Comparison of ENCODE assay signal across 20 mouse cellular contexts in the genomic region with DNA sequence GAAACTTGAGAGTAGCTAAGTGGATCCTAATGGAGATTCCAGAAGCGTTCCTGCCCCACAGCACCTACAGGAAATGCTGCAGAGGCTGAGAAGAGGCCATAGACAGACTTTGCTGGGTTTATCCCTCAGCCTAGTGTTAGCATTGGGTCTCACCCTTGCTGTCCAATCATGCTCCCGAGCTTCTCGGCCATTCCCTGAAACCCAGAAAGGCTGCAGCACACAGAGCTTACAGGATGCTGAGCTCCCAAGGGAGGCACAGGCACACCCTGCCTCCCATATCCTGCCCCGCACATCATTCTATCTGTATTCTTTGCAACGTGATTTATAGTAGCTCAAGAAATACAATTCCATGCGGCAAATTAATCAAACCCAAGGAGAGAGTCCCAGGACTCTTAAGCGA. TPM values are rescaled to one million over a fixed set of nuclear protein-coding genes. Genes with fewer than 3 reads are reported as not detected.
DNase-seq lines count a peak whose midpoint lies in the region; ATAC-seq and TF ChIP-seq lines count a peak whose summit lies in the region.
"Had no signal": no experiment of that assay in that cellular context is flagged by ENCODE, and none has a peak within 500 bp of the region (broad histone marks: within the 10 kb centered on the region; RNA-seq: fewer than 3 reads in every experiment).

No protein-coding gene starts in this region.

- ATAC-seq in heart, embryonic 16.5 days (replicated peaks; ENCODE audit: extremely low read depth, insufficient read depth, low FRiP score) = no peak
- ATAC-seq in megakaryocyte progenitor cell, adult 5-6 weeks (replicated peaks; ENCODE audit: poor library complexity) = no peak
- ATAC-seq: forebrain, embryonic 13.5 days; intestine, postnatal 0 days; midbrain, embryonic 13.5 days; Patski had no signal

- H3K9ac ChIP-seq in heart, adult 2 months (ENCODE audit: low read depth, low read length) = no peak overlapping the region
- H3K9ac ChIP-seq in heart, embryonic 16.5 days (ENCODE audit: low read length) = no peak overlapping the region; the same call in 1 of the 2 replicates
- H3K9ac ChIP-seq: embryonic facial prominence, embryonic 12.5 days; forebrain, embryonic 13.5 days; heart, embryonic 15.5 days; hindbrain, embryonic 12.5 days; liver, embryonic 14.5 days; lung, embryonic 15.5 days; midbrain, embryonic 13.5 days had no signal

- H3K4me3 ChIP-seq in heart, adult 2 months = no peak overlapping the region
- no peak overlapping the region for H3K4me3 ChIP-seq in heart, embryonic 10.5 days
- H3K4me3 ChIP-seq in layer of hippocampus, adult 2 months = no peak overlapping the region
- no peak overlapping the region for H3K4me3 ChIP-seq in heart, embryonic 16.5 days (ENCODE audit: low read length)
- H3K4me3 ChIP-seq: embryonic facial prominence, embryonic 12.5 days; forebrain, embryonic 13.5 days; heart, embryonic 15.5 days; hindbrain, embryonic 12.5 days; lung, embryonic 15.5 days; midbrain, embryonic 13.5 days had no signal

- no peak overlapping the region for H3K4me2 ChIP-seq in heart, embryonic 16.5 days (ENCODE audit: low read depth, low read length)
- H3K4me2 ChIP-seq: embryonic facial prominence, embryonic 12.5 days; forebrain, embryonic 13.5 days; heart, embryonic 15.5 days; hindbrain, embryonic 12.5 days; lung, embryonic 15.5 days; midbrain, embryonic 13.5 days had no signal

- intact Hi-C loops in heart, adult 2 months (cut with DNase I) = no loop called here

- WGBS in heart, adult 2 months = 36% methylated on average over 7 of the region's 7 CpGs
- 78% methylated on average over 7 of the region's 7 CpGs for whole genome bisulfite sequencing in heart, embryonic 10.5 days
- WGBS in heart, embryonic 16.5 days = 56% methylated on average over 7 of the region's 7 CpGs

- no peak for TF ChIP-seq POLR2A in heart, adult 2 months (IDR thresholded peaks at IDR 0.05; ENCODE audit: insufficient read depth, low read depth, low read length)

- TF ChIP-seq EP300 in heart, adult 2 months (IDR thresholded peaks at IDR 0.05; ENCODE audit: insufficient read depth, low read depth, low read length) = no peak

- no peak for TF ChIP-seq CTCF in heart, adult 2 months (IDR thresholded peaks at IDR 0.05)
- no peak for TF ChIP-seq CTCF in layer of hippocampus, adult 2 months (conservative IDR thresholded peaks at IDR 0.05)

- H3K27me3 ChIP-seq in heart, adult 2 months (ENCODE audit: control insufficient read depth, insufficient read depth, low read length) = no peaks in the 10 kb centered on the region
- no peaks in the 10 kb centered on the region for H3K27me3 ChIP-seq in heart, embryonic 10.5 days (ENCODE audit: insufficient read depth, poor library complexity, severe bottlenecking)
- no peaks in the 10 kb centered on the region for H3K27me3 ChIP-seq in heart, embryonic 16.5 days (ENCODE audit: control insufficient read depth, insufficient read depth, low read length)
- H3K27me3 ChIP-seq: embryonic facial prominence, embryonic 12.5 days; forebrain, embryonic 13.5 days; heart, embryonic 15.5 days; hindbrain, embryonic 12.5 days; lung, embryonic 15.5 days; midbrain, embryonic 13.5 days; Patski had no signal

- DNase-seq in heart, adult 2 months = peak in 1 of 2 experiments; percentile 26
- no peak for DNase-seq in heart, embryonic 10.5 days (ENCODE audit: low spot score)
- DNase-seq in layer of hippocampus, adult 2 months (ENCODE audit: low spot score in 2 of 2) = no peak
- DNase-seq in layer of hippocampus, adult 18-20 months (ENCODE audit: low spot score in 2 of 2) = no peak
- DNase-seq in kidney, postnatal 14 days = peak; percentile 19
- DNase-seq in MN1 (ENCODE audit: low spot score) = no peak
- DNase-seq: adrenal gland, adult 2 months; cerebellum, adult 11 months; cerebellum, postnatal 10 days had no signal

- peak overlapping the region; percentile 31; the same call in 1 of the 2 replicates for H3K27ac ChIP-seq in heart, adult 2 months
- H3K27ac ChIP-seq in heart, embryonic 10.5 days = no peak overlapping the region
- peak overlapping the region; percentile 11; the same call in 1 of the 2 replicates for H3K27ac ChIP-seq in layer of hippocampus, adult 2 months
- H3K27ac ChIP-seq in heart, embryonic 16.5 days (ENCODE audit: low read length) = peak overlapping the region; percentile 16; the same call in 1 of the 2 replicates
- H3K27ac ChIP-seq: embryonic facial prominence, embryonic 12.5 days; forebrain, embryonic 13.5 days; heart, embryonic 15.5 days; hindbrain, embryonic 12.5 days; liver, embryonic 14.5 days; lung, embryonic 15.5 days; midbrain, embryonic 13.5 days had no signal

- peaks cover 11% of the 10 kb centered on the region for H3K4me1 ChIP-seq in heart, adult 2 months (ENCODE audit: control insufficient read depth, insufficient read depth, low read length)
- peaks cover 13% of the 10 kb centered on the region; the same call in 1 of the 2 replicates for H3K4me1 ChIP-seq in heart, embryonic 10.5 days
- peaks cover 5% of the 10 kb centered on the region for H3K4me1 ChIP-seq in heart, embryonic 16.5 days (ENCODE audit: control insufficient read depth, insufficient read depth, low read length)
- H3K4me1 ChIP-seq: forebrain, embryonic 13.5 days; hindbrain, embryonic 12.5 days; lung, embryonic 15.5 days; midbrain, embryonic 13.5 days had no signal

- peaks cover 9% of the 10 kb centered on the region for H3K79me2 ChIP-seq in heart, adult 2 months (replicated peaks; ENCODE audit: control insufficient read depth, insufficient read depth, low read length)

- peaks cover 5% of the 10 kb centered on the region for H3K36me3 ChIP-seq in heart, adult 2 months (ENCODE audit: control insufficient read depth, insufficient read depth, low read length)
- H3K36me3 ChIP-seq in heart, embryonic 10.5 days = peaks cover 69% of the 10 kb centered on the region
- peaks cover 40% of the 10 kb centered on the region for H3K36me3 ChIP-seq in heart, embryonic 16.5 days (ENCODE audit: control insufficient read depth, insufficient read depth)

- no peaks in the 10 kb centered on the region for H3K9me3 ChIP-seq in heart, embryonic 10.5 days
- no peaks in the 10 kb centered on the region for H3K9me3 ChIP-seq in heart, embryonic 16.5 days (replicated peaks; ENCODE audit: control insufficient read depth, low read length)
- H3K9me3 ChIP-seq: embryonic facial prominence, embryonic 12.5 days; forebrain, embryonic 13.5 days; heart, embryonic 15.5 days; hindbrain, embryonic 12.5 days; lung, embryonic 15.5 days; midbrain, embryonic 13.5 days had no signal

RNA-seq across cellular contexts. Expression of a gene that starts 13.9 kb away (rescaled TPM):
- 10 to 100 TPM; 63.9 to 86.1 TPM for total RNA-seq in heart, adult 2 months (2021)
- polyA plus RNA-seq in heart, adult 2 months (2012; rRNA removed) = 29.8 and 46.1 TPM in 2 replicates
- 17.2 and 17.7 TPM in 2 replicates for polyA plus RNA-seq in heart, embryonic 10.5 days (2016; fragmentation: Nextera tagmentation; extraction: Ambion mirVana)
- total RNA-seq in layer of hippocampus, adult 2 months (2021) = 10 to 100 TPM; 61.0 to 63.7 TPM
- 10 to 100 TPM; 61.3 to 62.2 TPM for total RNA-seq in layer of hippocampus, adult 18-20 months (2021)
- polyA plus RNA-seq in heart, embryonic 16.5 days (2015; fragmentation: Nextera tagmentation; extraction: Ambion mirVana) = 17.1 and 17.9 TPM in 2 replicates
- total RNA-seq in megakaryocyte progenitor cell, adult 5-6 weeks (2015) = 37.8 and 39.0 TPM in 2 replicates
- total RNA-seq in megakaryocyte progenitor cell, adult 5-6 weeks (2017) = 25.8 and 28.3 TPM in 2 replicates
